Mouse (Mus musculus): ENCODE measurements around the gene Pcyox1. TPM values are rescaled to one million over a fixed set of nuclear protein-coding genes. Genes with fewer than 3 reads are reported as not detected.
"Not testable (repeated sequence)": the region's sequence is repeated elsewhere in the genome, so short reads cannot be mapped to it uniquely, and the experiment has no call there.

Gene Pcyox1
- polyA plus RNA-seq, 2 experiments = 67.3 to 93.3 TPM

DNA sequence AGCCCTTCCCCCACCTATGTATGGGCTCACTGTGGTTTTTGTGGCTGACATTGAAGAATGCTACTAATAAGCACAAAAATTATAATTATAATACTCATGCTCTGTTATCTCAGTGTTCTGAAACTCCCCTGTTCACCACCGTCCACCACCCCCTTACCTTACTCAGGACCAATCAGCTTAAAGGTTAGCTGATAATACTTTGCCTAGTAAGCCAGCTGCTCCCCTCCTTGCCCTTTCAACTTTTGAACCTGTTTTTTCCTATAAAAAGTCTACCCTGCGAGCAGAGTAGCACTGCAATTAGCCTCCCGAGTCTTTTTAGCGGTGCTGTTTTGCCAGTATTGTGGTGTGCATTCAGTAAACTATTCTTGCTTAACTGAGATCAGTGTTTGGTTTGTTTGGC lies 12.3 kb downstream of the Pcyox1 start:
- Histone ChIP-seq H3K4me3 (replicated peaks; ENCODE audit: low read length) (no peak overlapping the region), H3K27me3 (ENCODE audit: control insufficient read depth, insufficient read depth, low read length) (no peaks in the 10 kb centered on the region), H3K4me1 (ENCODE audit: control insufficient read depth, insufficient read depth, low read length) (no peaks in the 10 kb centered on the region), H3K4me2 (replicated peaks; ENCODE audit: low read depth, low read length, severe bottlenecking) (no peak overlapping the region), H3K27ac (replicated peaks; ENCODE audit: low read depth, low read length) (no peak overlapping the region), H3K36me3 (ENCODE audit: control insufficient read depth, insufficient read depth, low read length) (peaks cover 41% of the 10 kb centered on the region), H3K9ac (ENCODE audit: low read depth, low read length, severe bottlenecking) (no peak overlapping the region), H3K9me3 (ENCODE audit: control insufficient read depth, low read length) (no peaks in the 10 kb centered on the region)
- no peak for TF ChIP-seq POLR2A (IDR thresholded peaks at IDR 0.05; ENCODE audit: borderline replicate concordance, extremely low read depth, insufficient read depth, insufficient read length)
- DNase-seq (ENCODE audit: low spot score) = no peak
- no peak for ATAC-seq (ENCODE audit: low FRiP score, low read depth)
- 48% methylated on average over 4 of the region's 4 CpGs for whole genome bisulfite sequencing

DNA sequence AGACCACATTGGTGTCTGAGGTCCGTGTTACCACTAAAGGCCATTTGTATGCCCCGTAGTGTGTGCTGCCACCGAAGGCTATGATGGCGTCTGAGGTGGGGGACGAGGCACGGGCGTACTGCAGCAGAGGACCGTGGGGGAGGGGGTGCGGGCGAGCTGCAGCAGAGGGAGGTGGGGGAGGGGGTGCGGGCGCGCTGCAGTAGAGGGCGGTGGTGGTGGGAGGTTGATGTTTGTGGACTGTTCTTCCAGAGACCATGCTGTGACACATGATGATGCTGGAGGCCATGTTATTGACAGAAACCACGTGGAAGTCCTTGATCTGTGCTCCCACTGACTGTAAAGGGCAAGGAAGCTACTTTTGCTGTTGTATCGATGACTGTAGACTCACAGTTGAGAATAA lies 13.6 kb downstream of the Pcyox1 start:
- 48% methylated on average over 16 of the region's 16 CpGs for WGBS

DNA sequence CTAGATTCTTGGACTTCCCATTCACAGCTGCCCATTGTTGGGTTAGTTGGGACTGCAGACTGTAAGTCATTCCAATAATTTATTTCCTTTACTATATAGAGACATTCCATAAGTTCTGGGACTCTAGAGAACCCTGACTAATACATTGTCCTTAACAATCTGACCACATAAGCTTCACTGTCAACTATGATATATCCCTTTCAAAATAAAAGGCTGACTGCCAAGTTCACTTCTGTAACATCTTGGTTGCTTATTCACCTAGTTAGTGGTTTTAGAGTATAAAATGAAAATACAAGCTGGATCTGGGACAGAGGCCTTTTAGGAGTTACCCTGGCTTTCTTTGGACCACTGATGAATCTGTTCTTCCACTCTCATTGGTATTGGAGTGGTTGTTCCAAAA lies 14.4 kb downstream of the Pcyox1 start:
- ATAC-seq (ENCODE audit: low FRiP score, low read depth) (no peak), DNase-seq (ENCODE audit: low spot score) (no peak)
- TF ChIP-seq POLR2A (IDR thresholded peaks at IDR 0.05; ENCODE audit: borderline replicate concordance, extremely low read depth, insufficient read depth, insufficient read length) = no peak
- Histone ChIP-seq H3K9ac (ENCODE audit: low read depth, low read length, severe bottlenecking) (no peak overlapping the region), H3K36me3 (ENCODE audit: control insufficient read depth, insufficient read depth, low read length) (peaks cover 41% of the 10 kb centered on the region), H3K27ac (replicated peaks; ENCODE audit: low read depth, low read length) (no peak overlapping the region), H3K4me2 (replicated peaks; ENCODE audit: low read depth, low read length, severe bottlenecking) (no peak overlapping the region), H3K4me1 (ENCODE audit: control insufficient read depth, insufficient read depth, low read length) (no peaks in the 10 kb centered on the region), H3K4me3 (replicated peaks; ENCODE audit: low read length) (no peak overlapping the region), H3K27me3 (ENCODE audit: control insufficient read depth, insufficient read depth, low read length) (no peaks in the 10 kb centered on the region), H3K9me3 (ENCODE audit: control insufficient read depth, low read length) (no peaks in the 10 kb centered on the region)

More for the DNA sequence above, 13.6 kb downstream of the Pcyox1 start:
- no peak overlapping the region for H3K27ac ChIP-seq (replicated peaks; ENCODE audit: low read depth, low read length)
- ATAC-seq (ENCODE audit: low FRiP score, low read depth) = no peak
- H3K9ac ChIP-seq (ENCODE audit: low read depth, low read length, severe bottlenecking) = no peak overlapping the region
- no peak overlapping the region for H3K4me3 ChIP-seq (replicated peaks; ENCODE audit: low read length)
- no peak overlapping the region for H3K4me2 ChIP-seq (replicated peaks; ENCODE audit: low read depth, low read length, severe bottlenecking)
- TF ChIP-seq POLR2A (IDR thresholded peaks at IDR 0.05; ENCODE audit: borderline replicate concordance, extremely low read depth, insufficient read depth, insufficient read length) = no peak
- DNase-seq (ENCODE audit: low spot score) = no peak
- H3K9me3 ChIP-seq (ENCODE audit: control insufficient read depth, low read length) = no peaks in the 10 kb centered on the region
- H3K4me1 ChIP-seq (ENCODE audit: control insufficient read depth, insufficient read depth, low read length) = no peaks in the 10 kb centered on the region
- H3K36me3 ChIP-seq (ENCODE audit: control insufficient read depth, insufficient read depth, low read length) = peaks cover 41% of the 10 kb centered on the region
- no peaks in the 10 kb centered on the region for H3K27me3 ChIP-seq (ENCODE audit: control insufficient read depth, insufficient read depth, low read length)

DNA sequence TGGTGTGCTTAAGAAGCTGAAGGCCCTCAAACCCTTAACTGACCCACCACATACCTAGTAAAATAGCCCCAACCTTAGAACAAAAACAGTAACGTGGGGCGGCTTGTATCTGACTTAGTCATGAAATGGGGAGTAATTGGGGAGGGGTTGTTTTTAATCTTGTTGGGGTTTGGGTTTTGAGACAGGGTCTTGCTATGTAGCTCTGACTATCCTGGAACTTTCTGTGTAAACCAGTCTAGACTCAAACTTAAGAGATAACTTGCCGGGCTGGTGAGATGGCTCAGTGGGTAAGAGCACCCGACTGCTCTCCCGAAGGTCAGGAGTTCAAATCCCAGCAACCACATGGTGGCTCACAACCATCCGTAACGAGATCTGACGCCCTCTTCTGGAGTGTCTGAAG lies 16.8 kb downstream of the Pcyox1 start:
- H3K27ac ChIP-seq (replicated peaks; ENCODE audit: low read depth, low read length); DNase-seq (ENCODE audit: low spot score); H3K4me2 ChIP-seq (replicated peaks; ENCODE audit: low read depth, low read length, severe bottlenecking); H3K9ac ChIP-seq (ENCODE audit: low read depth, low read length, severe bottlenecking); H3K9me3 ChIP-seq (ENCODE audit: control insufficient read depth, low read length); H3K27me3 ChIP-seq (ENCODE audit: control insufficient read depth, insufficient read depth, low read length); ATAC-seq (ENCODE audit: low FRiP score, low read depth); H3K4me3 ChIP-seq (replicated peaks; ENCODE audit: low read length); H3K4me1 ChIP-seq (ENCODE audit: control insufficient read depth, insufficient read depth, low read length): not testable (repeated sequence)
- peaks cover 44% of the 10 kb centered on the region for H3K36me3 ChIP-seq (ENCODE audit: control insufficient read depth, insufficient read depth, low read length)
- WGBS = 80% methylated on average over 7 of the region's 8 CpGs

DNA sequence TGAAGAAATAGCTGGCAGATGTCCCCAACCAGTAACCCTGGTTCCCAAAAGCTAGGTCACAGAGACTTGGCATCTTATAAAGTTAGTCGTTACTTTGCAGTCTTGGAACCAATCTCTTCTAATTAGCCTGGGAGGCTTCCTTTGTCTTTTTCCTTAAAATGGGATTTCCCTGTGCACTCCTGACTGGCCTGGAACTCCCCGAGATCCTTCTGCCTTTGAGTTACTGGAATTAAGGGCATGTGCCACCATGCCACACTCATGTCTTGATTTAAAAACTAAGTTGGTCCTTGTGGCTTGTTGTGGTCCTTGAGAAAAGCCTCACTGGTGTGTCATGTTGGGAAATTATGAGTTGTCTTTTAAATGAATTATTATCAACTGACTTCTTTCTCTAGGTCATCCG lies 18.6 kb downstream of the Pcyox1 start:
- no peak for TF ChIP-seq POLR2A (IDR thresholded peaks at IDR 0.05; ENCODE audit: borderline replicate concordance, extremely low read depth, insufficient read depth, insufficient read length)
- H3K27me3 ChIP-seq (ENCODE audit: control insufficient read depth, insufficient read depth, low read length) = no peaks in the 10 kb centered on the region
- H3K4me2 ChIP-seq (replicated peaks; ENCODE audit: low read depth, low read length, severe bottlenecking) = no peak overlapping the region
- 88% methylated on average over 3 of the region's 3 CpGs for WGBS
- no peaks in the 10 kb centered on the region for H3K9me3 ChIP-seq (ENCODE audit: control insufficient read depth, low read length)
- DNase-seq (ENCODE audit: low spot score) (no peak), ATAC-seq (ENCODE audit: low FRiP score, low read depth) (no peak)
- H3K4me3 ChIP-seq (replicated peaks; ENCODE audit: low read length) = no peak overlapping the region
- no peak overlapping the region for H3K9ac ChIP-seq (ENCODE audit: low read depth, low read length, severe bottlenecking)
- peaks cover 48% of the 10 kb centered on the region for H3K36me3 ChIP-seq (ENCODE audit: control insufficient read depth, insufficient read depth, low read length)
- H3K27ac ChIP-seq (replicated peaks; ENCODE audit: low read depth, low read length) = no peak overlapping the region
- no peaks in the 10 kb centered on the region for H3K4me1 ChIP-seq (ENCODE audit: control insufficient read depth, insufficient read depth, low read length)

DNA sequence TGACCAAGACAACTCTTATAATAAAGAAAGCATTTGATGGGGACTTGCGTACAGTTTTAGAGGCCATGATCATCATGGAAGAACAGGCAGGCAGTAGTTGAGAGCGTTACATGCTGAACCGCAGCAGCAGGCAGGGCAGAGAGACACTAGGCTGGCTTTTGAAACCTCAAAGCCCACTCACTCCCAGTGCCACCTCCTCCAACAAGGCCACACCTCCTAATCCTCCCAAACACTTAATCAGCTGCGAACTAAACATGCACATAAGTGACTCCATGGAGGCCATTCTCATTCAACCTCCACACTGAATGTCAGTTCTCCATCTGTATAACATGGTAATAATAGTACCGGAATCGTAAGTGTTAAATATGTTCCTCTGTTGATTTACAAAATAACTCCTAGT lies 23.4 kb downstream of the Pcyox1 start:
- H3K9ac ChIP-seq (ENCODE audit: low read depth, low read length, severe bottlenecking) = no peak overlapping the region
- DNase-seq (ENCODE audit: low spot score) = no peak
- no peak for TF ChIP-seq POLR2A (IDR thresholded peaks at IDR 0.05; ENCODE audit: borderline replicate concordance, extremely low read depth, insufficient read depth, insufficient read length)
- 91% methylated on average over 6 of the region's 6 CpGs for WGBS
- no peak overlapping the region for H3K27ac ChIP-seq (replicated peaks; ENCODE audit: low read depth, low read length)
- H3K4me3 ChIP-seq (replicated peaks; ENCODE audit: low read length) = no peak overlapping the region
- H3K36me3 ChIP-seq (ENCODE audit: control insufficient read depth, insufficient read depth, low read length) = peaks cover 33% of the 10 kb centered on the region
- no peak for ATAC-seq (ENCODE audit: low FRiP score, low read depth)
- peaks cover 11% of the 10 kb centered on the region for H3K4me1 ChIP-seq (ENCODE audit: control insufficient read depth, insufficient read depth, low read length)
- H3K4me2 ChIP-seq (replicated peaks; ENCODE audit: low read depth, low read length, severe bottlenecking) = no peak overlapping the region
- no peaks in the 10 kb centered on the region for H3K27me3 ChIP-seq (ENCODE audit: control insufficient read depth, insufficient read depth, low read length)
- H3K9me3 ChIP-seq (ENCODE audit: control insufficient read depth, low read length) = no peaks in the 10 kb centered on the region

Data from limb, embryonic 14.5 days (tissue).